Mouse (Mus musculus) limb, embryonic 14.5 days (tissue): ENCODE results near the gene Tnik. TPM values are rescaled to one million over a fixed set of nuclear protein-coding genes. Genes with fewer than 3 reads are reported as not detected.
A peak's percentile ranks its signal among the peaks of the same experiment; 100 is the strongest.

Experiments used
- ATAC-seq: fragments of 200-750 bp; cut with Nextera tagmentation; 2 replicates; pipeline ENCODE4 v1.8.0; 2017; ENCODE audit warnings: low read depth, moderate number of reproducible peaks, moderate TSS enrichment; ENCODE audit not compliant: low FRiP score
- DNase-seq: peaks from one replicate; pipeline ENCODE4 v3.0.0-alpha.2; 2015; ENCODE audit warnings: low spot score
- H3K27ac ChIP-seq: fragments of 300-500 bp; sonication (generic); replicated peaks from 2 replicates; pipeline ENCODE4 v1.5.1; 2014; ENCODE audit warnings: low read depth, mild to moderate bottlenecking, low read length, moderate library complexity, mixed read lengths
- H3K27me3 ChIP-seq: fragments of 300-500 bp; sonication (generic); 2 replicates; pipeline ENCODE4 v1.6.1; 2014; ENCODE audit warnings: low read length, mixed read lengths; ENCODE audit not compliant: control insufficient read depth, insufficient read depth
- H3K36me3 ChIP-seq: fragments of 300-500 bp; sonication (generic); 2 replicates; pipeline ENCODE4 v1.6.1; 2014; ENCODE audit warnings: mild to moderate bottlenecking, low read length, moderate library complexity, mixed read lengths; ENCODE audit not compliant: control insufficient read depth, insufficient read depth
- H3K4me1 ChIP-seq: fragments of 300-500 bp; sonication (generic); 2 replicates; pipeline ENCODE4 v1.6.1; 2014; ENCODE audit warnings: antibody characterized with exemption, low read length, mixed read lengths; ENCODE audit not compliant: control insufficient read depth, insufficient read depth
- H3K4me2 ChIP-seq: fragments of 300-500 bp; sonication (generic); replicated peaks from 2 replicates; pipeline ENCODE4 v1.6.1; 2014; ENCODE audit warnings: low read depth, mild to moderate bottlenecking, low read length, moderate library complexity; ENCODE audit not compliant: severe bottlenecking
- H3K4me3 ChIP-seq: fragments of 300-500 bp; sonication (generic); replicated peaks from 2 replicates; pipeline ENCODE4 v1.5.1; 2014; ENCODE audit warnings: low read length
- H3K9ac ChIP-seq: fragments of 300-500 bp; sonication (generic); 2 replicates; pipeline ENCODE4 v1.6.1; 2014; ENCODE audit warnings: mild to moderate bottlenecking, low read depth, low read length, moderate library complexity; ENCODE audit not compliant: severe bottlenecking
- H3K9me3 ChIP-seq: fragments of 300-500 bp; sonication (generic); 2 replicates; pipeline ENCODE4 v1.6.1; 2016; ENCODE audit warnings: low read length; ENCODE audit not compliant: control insufficient read depth
- POLR2A ChIP-seq: fragments of 200-500 bp; IDR thresholded peaks from 2 replicates; pipeline ENCODE4 v1.8.0; 2012; ENCODE audit warnings: inconsistent platforms, mild to moderate bottlenecking, moderate library complexity, borderline replicate concordance; ENCODE audit not compliant: insufficient read depth, insufficient read length; ENCODE audit errors: extremely low read depth
- WGBS: fragments of 180-500 bp; shearing (Covaris S2); extraction: QIAGEN DNeasy Blood & Tissue Kit; methylation state at CpG from one replicate; pipeline ENCODE4 v1.1.7; 2014; 5-methylcytosine and 5-hydroxymethylcytosine counted together
- polyA plus RNA-seq, 2 experiments: library from polyadenylated mRNA; depleted of rRNA in 1 of 2; stranded (reverse) in 1 of 2; unstranded in 1 of 2; fragments of >200 nt; fragmentation: Nextera tagmentation in 1 of 2; extraction: Ambion mirVana in 1 of 2; gene quantifications; 2 replicates each; pipeline versions ENCODE4 v1.2.1 to v1.2.3; 2012 to 2014

Gene Tnik
- polyA plus RNA-seq, 2 experiments, result 5.4 to 9.6 TPM

DNA sequence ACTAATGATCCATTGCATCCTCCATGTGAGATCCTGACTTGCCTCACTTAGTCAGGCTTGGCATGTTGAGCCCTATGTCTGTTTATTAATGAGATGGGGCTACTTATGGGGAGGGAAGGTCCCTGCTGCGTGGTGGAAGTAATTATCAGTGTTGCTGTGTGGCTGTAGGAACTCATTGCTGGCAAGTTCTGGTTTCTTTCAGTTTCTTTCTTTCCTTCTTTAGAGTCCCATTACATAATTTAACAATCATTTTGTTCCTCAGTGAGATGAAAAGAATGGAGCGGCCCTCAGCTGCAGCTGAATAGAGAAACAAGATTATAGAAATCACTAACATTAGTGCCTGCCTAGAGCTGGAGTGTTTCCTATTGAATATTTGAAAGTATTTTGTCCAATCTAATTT, 263.7 kb downstream of the Tnik start:
- WGBS, result 50% methylated on average over 2 of the region's 2 CpGs
- no peaks in the 10 kb centered on the region for H3K36me3 ChIP-seq
- no peak for DNase-seq
- ATAC-seq, result no peak
- H3K27ac ChIP-seq, result no peak overlapping the region
- no peaks in the 10 kb centered on the region for H3K4me1 ChIP-seq
- H3K27me3 ChIP-seq, result no peaks in the 10 kb centered on the region
- H3K9me3 ChIP-seq, result no peaks in the 10 kb centered on the region
- no peak for TF ChIP-seq POLR2A
- no peak overlapping the region for H3K4me2 ChIP-seq
- no peak overlapping the region for H3K9ac ChIP-seq
- no peak overlapping the region for H3K4me3 ChIP-seq

DNA sequence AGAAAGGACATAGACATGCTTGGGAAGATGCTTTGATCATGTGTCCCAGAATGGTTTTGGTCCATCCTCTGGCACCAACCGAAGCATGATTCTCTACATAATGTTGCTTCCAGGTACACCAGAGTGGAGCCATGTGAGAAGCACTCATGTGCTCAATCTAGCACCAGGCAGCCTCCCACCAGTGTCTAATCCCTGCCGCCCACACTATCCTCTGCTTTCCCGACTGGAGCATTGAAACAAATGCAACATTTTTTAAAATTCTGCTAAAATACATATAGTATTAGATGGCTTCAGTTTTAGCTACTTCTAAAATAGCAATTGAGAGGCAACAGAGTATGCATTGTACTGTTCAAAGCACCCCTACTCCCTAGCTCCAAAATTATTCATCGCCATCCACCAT, 264.2 kb downstream of the Tnik start:
- 97% methylated on average over 4 of the region's 4 CpGs for WGBS
- no peak overlapping the region for H3K4me3 ChIP-seq

DNA sequence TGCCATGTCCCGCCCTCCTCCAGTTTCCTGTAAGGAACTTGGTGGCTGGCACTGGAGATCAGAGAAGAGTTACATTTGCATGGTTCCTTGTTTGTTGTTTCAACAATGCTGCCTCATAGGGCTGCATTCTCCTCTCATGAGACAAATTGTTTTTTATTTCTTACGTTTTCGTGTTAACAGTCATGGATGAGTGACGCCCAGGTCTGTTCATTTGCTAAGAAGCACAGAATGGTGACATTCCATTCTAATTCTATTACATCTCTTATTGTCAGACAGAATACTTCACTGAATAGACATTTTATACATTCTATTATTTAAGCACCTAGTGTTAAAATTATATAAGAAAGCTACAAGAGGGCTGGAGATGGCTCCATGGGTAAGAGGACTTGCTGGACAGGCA, 266.5 kb downstream of the Tnik start:
- H3K36me3 ChIP-seq, result no peaks in the 10 kb centered on the region
- H3K27me3 ChIP-seq, result no peaks in the 10 kb centered on the region
- DNase-seq, result no peak
- H3K9me3 ChIP-seq, result no peaks in the 10 kb centered on the region
- H3K27ac ChIP-seq, result no peak overlapping the region
- H3K4me1 ChIP-seq, result no peaks in the 10 kb centered on the region
- 90% methylated on average over 4 of the region's 4 CpGs for WGBS
- H3K9ac ChIP-seq, result no peak overlapping the region
- no peak for TF ChIP-seq POLR2A
- H3K4me3 ChIP-seq, result no peak overlapping the region
- H3K4me2 ChIP-seq, result no peak overlapping the region
- ATAC-seq, result no peak

More for the DNA sequence above, 264.2 kb downstream of the Tnik start:
- Histone ChIP-seq H3K4me2 (no peak overlapping the region), H3K9me3 (no peaks in the 10 kb centered on the region), H3K36me3 (no peaks in the 10 kb centered on the region), H3K27me3 (no peaks in the 10 kb centered on the region), H3K4me1 (no peaks in the 10 kb centered on the region), H3K27ac (no peak overlapping the region), H3K9ac (no peak overlapping the region)
- no peak for TF ChIP-seq POLR2A
- no peak for DNase-seq
- no peak for ATAC-seq

DNA sequence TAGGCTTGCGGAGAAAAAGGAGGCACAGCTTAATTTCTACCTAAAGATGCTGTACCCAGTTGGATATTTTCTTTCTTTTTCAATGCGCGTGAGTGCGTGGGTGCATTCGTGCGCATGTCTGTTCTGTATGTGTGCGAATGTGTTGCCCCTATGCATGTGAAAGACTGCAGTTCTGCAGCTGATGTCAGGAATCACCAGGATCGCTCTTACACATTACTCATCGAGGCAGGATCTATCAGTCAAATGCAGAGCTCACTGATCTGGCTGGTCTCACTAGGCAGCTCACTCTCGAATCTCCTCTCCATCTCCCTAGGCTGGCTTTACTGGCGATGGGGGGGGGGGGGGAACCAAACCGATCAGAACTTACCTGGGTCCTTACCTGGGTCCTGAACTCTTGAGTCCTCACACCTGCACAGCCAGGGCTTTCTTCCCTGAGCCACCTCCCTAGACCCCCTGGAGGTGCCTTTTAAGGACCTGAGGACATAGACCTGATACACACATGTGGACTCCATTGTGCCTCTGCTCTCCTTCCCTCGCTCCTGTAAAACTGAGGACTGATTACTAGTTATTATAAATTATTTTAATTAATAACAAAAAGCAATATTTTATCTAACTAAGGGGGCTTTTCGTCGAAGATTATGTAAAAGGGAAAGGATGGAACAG, 268.4 kb downstream of the Tnik start:
- TF ChIP-seq POLR2A, result no peak
- Histone ChIP-seq H3K9ac (peak overlapping the region; percentile 25), H3K9me3 (no peaks in the 10 kb centered on the region), H3K4me1 (no peaks in the 10 kb centered on the region), H3K4me2 (peak overlapping the region; percentile 25), H3K4me3 (peak overlapping the region; percentile 28), H3K36me3 (no peaks in the 10 kb centered on the region), H3K27ac (no peak overlapping the region), H3K27me3 (no peaks in the 10 kb centered on the region)
- ATAC-seq (peak; percentile 50; the same call in 1 of the 2 replicates), DNase-seq (peak; percentile 57)
- 63% methylated on average over 15 of the region's 15 CpGs for WGBS

DNA sequence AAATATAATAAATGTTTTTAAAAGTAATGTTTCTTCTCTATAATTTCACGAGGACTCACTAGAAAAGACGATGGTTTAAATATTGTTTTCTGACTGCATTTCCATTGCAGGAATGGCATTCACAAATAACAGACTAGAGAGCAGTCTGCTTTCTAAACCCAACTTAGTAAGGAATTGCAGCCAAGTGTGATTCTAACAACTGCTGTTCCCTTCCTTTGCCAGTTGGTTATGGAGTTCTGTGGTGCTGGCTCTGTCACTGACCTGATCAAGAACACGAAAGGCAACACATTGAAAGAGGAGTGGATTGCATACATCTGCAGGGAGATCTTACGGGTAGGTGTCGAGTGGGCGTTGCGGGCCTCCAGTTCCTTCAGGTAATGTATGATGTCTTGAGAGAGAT, 269.7 kb downstream of the Tnik start:
- Histone ChIP-seq H3K27ac (no peak overlapping the region), H3K4me2 (no peak overlapping the region), H3K4me1 (no peaks in the 10 kb centered on the region), H3K36me3 (no peaks in the 10 kb centered on the region), H3K9me3 (no peaks in the 10 kb centered on the region), H3K9ac (no peak overlapping the region), H3K4me3 (no peak overlapping the region), H3K27me3 (no peaks in the 10 kb centered on the region)
- DNase-seq (no peak), ATAC-seq (no peak)
- no peak for TF ChIP-seq POLR2A
- WGBS, result 92% methylated on average over 7 of the region's 7 CpGs
